Mouse (Mus musculus): ENCODE data around the gene Cald1. TPM values are rescaled to one million over a fixed set of nuclear protein-coding genes. Genes with fewer than 3 reads are reported as not detected.

Cald1 gene
- total RNA-seq, 2 experiments from 2014 or later: 31.5 to 43.3 TPM

DNA sequence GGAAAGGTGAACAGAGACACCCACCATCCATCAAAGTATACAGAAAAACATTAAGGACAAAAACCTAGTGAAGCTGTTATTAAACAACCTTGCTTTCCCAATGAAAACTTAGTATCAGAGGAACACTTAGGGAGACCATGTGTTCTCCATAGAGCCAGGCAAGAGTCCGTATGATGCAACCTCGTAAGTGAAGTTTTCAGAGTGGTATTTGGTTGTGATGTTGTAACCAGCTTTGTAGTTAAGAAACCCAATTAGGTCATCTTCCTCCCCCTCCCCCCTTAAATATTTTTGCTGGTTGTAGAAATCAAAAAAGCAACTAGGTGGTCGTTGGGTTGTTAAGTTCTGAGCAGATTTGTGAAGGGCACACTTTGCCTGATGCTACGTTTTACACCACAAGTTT lies 116.3 kb downstream of the Cald1 start:
- DNase-seq (ENCODE audit: low spot score in 2 of 2): no peak

DNA sequence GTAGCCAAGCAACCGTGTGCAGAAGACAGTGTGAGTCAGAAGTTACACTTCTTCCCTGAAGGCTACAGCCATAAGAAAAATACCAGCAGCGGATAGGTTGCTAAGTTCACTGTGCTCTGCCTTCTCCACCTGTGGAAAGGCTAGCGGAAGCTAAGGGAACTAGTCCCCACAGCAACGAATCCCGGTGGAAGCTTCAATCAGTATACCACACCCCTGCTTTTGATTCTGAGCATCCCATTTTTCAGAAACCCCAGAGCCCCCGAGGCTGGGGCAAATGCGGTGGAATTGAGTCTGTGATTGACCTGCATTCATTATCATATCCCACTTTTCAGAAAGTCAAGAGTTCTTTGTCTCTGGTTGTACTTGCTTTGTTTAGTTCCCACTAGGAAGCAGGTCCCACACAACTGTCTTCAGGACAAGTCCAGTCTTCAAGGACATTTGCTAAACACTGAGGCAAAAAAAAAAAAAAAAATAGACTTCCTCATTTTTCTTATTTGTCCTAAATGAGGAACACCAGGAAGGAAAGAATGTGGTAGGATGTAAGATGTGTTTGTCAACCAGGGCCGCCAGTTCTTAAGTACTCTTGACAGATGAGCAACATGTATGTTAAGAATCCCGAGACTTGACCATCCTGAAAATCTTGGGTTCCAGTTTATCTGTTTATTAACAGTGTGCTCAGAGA lies 118.0 kb downstream of the Cald1 start:
- DNase-seq (ENCODE audit: low spot score in 2 of 2): no peak

DNA sequence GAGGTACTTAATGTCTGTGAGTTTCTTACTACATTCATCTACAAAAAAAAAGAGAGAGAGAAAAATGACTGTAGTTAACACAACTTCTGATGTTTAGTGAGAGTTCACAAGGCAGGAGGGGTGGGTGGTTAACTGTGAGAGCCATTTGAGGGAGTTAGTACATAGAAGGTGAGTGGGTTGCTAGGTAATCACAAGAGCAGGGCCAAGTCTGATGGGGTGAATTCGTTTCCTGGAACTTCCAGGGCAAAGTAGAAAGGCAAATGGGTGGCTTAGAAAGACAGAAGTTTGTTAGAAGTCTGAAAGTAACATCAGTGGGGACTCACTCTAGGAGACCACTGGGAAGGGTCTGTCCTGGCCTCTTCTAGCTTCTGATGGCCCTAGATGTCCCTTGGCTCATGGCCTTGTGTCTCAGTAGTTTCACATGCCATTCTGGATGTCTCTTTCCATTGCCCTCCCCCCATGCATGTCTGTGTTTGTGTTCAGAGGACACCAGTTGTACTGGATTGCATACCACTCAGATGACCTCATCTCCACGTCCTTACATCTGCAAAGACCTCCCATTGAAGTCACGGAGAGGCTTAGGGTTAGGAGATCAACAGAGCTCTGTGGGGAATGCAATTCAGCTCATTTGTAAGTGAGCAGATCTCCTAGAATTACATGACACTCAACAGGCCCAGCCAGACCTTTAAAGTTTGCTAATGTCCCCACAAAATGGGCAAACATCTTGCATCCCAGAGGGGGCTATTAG lies 118.8 kb downstream of the Cald1 start:
- no peak for DNase-seq (ENCODE audit: low spot score in 2 of 2)

DNA sequence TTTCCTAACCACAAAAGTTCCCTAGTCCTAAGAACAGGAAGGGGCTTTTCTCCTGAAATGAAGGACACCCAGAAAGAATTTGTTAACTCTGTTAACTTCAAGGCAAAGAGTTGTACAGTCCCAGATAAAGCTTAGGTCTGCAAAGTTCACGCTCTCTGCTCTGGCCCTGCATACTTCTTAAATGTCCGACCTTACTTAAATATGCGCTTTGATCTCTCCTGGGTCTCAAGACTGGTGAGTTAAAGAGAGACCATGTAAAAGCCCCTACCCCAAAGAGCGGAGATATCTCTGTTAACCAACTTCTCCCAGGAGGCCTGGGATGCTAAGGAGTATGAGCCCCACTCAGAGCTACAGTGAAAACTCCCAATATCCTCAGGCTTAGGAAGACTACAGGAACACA lies 119.4 kb downstream of the Cald1 start:
- no peak for DNase-seq (ENCODE audit: low spot score in 2 of 2)

DNA sequence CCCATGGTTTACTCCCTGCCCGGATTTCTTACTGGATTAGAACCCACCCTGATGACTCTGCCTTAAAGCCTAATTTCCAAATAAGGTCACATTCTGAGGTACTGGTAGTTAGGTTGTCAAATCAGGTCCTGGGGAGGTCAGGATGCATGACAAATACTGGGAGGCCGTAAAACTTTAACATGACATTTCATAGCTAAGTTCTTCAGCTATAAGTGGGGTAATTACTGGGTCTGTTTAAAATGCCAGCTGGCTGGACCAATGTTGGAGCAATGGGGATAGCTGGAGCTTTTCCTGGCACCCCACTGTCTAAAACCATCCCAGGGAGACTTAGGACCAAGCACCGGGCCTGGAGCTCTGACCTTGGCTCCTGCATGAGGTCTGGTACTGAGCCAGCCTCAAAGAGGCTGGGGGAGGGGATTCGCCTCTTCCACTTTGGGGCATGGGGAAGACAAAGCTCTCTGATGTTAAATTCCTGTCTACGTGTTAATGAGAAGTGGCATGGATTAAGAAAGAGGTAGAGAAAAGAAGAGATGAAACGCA lies 120.9 kb downstream of the Cald1 start:
- DNase-seq (ENCODE audit: low spot score in 2 of 2): no peak

DNA sequence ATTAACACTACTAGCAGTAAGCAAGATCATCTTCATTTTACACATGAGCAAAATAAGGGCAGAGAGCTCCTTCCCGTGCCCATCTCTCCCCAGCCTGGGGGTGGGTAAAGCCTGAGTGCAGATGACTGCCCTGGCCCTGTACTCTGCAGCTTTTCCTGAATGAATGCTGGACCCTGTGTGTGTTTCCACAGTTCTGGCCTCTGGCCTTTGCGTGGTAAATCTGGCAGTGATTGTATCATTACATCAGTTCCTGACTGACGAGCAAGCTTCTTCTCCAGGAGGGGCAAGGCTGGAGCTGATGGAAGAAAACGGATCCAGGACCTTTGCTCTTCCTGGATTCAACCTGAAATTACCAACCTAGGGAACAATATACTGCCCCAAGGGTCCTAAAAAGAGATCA lies 122.1 kb downstream of the Cald1 start:
- no peak for DNase-seq (ENCODE audit: low spot score in 2 of 2)

DNA sequence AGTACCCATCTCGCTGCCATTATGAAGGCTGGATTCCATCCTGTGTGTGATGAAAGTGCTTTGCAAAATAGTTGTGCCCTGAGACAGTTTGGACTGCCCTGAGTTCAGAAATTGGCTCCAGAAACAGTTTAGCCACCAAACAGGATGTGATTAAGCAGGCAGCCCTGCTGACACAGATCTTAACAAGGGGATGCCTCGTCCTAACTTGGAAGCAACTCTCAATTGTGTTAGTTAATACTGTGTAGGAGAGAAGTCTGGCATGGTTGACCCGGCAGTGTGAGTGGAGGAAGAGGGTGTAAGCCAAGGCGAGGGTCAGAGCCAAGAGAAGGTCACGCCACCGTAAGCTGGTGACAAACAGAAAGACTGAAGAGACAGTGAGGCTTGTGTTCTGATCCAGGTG lies 123.4 kb downstream of the Cald1 start:
- no peak for DNase-seq (ENCODE audit: low spot score in 2 of 2)

DNA sequence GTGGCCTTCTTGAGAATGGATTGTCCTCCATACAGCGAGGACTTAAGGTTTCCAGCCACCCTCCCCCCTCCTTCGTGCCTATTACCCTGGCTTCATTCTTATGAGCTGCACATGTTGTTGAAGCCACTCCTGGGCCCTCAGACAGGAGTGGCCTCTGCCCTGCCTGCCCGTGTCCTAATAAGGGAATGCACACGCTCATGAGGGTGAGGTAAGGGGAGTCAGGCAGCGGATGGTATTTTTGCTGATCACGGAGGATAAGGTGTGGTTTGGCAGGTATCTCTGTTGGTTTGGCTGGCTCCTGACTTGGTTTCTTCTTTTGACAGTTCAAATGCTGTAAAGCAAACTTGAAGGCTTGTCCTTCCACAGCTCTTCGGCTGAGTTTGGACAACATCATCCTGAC lies 124.4 kb downstream of the Cald1 start:
- no peak for DNase-seq (ENCODE audit: low spot score in 2 of 2)

DNA sequence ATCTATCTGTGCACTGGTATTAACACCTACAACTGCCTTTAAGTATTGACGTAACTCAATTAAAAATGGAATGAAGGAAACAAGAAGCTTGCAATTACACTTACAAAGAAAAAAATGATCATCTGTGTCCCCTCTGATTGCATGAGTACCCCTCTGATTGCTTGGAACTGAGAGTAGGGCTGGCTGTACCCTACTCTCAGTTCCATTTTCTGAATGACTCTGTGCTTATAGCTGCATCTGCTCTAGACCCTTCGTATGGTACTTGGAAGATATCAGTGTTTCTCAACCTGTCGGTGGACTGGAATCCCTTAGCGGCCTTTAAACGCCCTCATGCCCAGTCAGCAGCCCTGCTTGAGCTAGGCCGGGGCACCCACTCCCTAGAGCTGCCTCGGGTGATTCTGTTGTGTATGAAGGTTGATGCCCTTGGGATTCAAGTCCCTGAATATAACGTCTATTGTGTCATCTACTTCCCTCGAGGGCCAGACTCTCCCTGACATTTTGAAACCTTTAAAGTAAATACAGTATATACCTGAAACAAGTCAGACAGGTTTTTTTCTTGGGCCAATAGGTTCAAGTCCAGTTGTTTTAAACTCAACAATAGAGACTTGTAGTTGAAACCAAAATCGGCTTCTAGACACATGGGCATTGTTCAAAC lies 125.1 kb downstream of the Cald1 start:
- no peak for DNase-seq (ENCODE audit: low spot score in 2 of 2)

DNA sequence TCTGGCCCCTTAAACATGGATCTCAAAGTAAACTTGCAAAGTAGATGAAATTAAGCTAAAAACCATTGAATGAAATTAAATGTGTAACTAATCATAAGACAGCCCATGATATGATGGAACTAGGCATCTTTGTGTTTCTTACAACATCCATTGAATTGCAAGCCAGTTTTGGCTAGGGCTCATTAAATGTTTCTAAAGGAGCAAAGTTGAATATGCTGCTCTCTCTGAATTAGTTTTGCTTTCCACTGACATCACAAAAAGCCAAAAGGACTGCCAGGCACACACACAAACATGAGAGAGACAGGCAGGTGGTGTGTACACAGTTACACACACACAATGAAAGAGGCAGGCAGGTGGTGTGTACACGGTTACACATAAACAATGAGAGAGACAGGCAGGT lies 127.4 kb downstream of the Cald1 start:
- no peak for DNase-seq (ENCODE audit: low spot score in 2 of 2)

DNA sequence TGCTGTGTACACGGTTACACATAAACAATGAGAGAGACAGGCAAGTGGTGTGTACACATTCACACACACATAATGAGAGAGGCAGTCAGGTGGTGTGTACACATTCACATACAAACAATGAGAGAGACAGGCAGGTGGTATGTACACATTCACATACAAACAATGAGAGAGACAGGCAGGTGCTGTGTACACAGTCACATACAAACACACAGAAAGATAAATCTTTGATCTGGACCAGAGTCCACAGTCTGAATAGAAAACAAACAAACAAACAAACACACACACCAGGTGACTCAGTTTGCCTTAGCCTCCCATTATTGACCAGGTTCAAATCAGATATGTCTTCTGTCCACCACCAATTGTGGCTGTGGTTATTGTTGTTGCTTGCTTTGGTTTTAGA lies 127.8 kb downstream of the Cald1 start:
- no peak for DNase-seq (ENCODE audit: low spot score in 2 of 2)

DNA sequence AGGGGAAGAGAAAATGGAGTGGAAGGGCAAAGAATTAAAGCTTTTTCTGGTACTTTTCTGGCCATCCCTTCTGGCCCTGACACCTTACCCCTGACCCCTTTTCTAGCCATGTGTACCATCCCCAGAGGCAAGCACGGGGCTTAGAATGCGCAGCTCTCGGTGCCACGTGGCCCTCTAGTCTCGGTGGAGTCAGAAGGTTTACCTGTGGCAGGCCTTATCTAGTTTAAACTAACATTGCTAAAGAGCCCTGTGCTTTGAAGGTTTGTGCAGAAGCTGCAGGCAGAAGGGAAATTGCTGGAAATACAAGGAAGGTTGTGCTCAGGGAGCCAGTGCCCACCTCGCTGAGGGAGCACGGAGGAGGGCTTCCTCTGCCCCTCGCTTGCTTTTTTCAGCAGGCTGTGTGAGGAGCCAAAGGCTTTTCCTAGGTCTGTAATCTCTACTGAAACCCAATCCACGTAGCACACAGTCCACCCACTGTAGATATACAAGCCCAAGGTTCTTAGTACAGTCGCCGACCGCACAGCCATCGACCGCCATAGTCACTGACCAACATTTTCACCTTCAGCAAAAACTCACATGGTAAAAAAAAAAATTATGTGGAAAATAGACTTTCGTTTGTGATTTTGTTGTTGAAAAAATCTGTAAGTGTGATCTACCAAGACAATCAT lies 129.2 kb downstream of the Cald1 start:
- DNase-seq (ENCODE audit: low spot score in 2 of 2): no peak

DNA sequence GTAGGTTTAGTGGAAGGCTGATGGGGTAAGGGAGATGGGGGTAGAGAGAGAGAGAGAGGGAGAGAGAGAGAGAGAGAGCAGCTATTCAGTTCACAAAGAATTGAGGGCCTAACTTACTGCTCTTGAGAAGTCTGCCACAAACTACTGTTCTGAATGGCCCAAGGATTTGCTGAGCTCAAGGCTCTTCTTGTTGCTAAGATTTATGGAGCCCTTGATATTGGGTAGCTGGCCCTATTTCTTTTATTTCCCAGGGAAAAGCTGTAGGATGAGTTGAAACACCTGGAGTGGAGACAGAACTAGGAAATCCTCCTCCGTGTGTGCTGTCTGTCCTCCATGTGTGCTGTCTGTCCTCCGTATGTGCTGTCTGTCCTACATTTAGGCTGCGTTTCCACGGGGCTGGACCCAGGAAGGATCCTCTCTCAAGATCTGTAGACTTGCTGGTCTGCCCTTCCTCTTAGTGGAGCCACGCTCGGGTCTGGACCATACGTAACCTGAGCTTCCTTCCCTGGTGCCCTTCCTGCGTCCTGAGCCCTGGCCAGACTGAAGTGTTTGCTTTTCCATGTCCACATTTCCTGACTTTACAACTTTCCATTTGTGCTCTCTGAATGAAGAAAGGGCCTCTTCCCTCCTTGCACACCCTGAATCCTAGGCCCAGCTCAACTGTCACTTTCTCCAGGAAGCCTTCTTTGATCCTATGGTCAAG lies 131.3 kb downstream of the Cald1 start:
- no peak for DNase-seq (ENCODE audit: low spot score in 2 of 2)

DNA sequence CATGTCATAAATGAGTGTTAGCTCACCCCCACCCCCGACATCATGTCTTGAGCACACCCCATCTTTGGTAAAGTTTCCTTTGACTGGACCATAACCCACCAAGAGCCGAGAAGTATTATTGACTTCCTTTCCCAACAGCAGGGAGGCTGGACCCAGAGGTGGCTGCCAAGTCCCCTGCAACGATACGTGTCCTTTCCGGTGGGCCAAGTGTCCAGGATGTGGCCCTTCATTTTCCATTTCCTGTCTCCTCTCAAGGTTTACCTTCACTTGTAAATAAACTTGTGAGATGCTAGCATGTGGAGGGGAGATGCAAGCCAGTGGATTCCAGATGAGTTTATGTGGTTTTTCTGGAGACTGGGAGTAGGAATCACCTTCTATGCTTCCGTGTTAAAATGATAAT lies 132.7 kb downstream of the Cald1 start:
- no peak for DNase-seq (ENCODE audit: low spot score in 2 of 2)

DNA sequence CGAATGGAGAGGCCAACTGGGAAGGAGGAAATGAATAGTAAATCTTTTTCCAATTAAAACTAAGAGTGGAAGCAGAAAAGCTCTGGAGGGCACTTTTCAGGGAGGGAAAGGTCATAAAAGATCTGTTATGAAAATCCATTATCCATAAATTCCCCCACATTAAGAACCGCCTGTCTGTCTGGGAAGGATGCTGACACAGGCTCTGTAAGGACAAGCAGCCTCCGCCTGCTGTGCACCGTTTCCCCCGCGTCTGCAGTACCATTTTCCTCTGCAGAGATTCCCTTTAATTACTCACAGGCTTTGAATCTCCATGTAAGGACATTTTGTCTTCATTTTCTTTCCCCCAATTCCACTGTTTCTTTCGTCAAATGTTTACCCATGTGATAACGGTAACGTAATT lies 133.2 kb downstream of the Cald1 start:
- DNase-seq (ENCODE audit: low spot score in 2 of 2): no peak

DNA sequence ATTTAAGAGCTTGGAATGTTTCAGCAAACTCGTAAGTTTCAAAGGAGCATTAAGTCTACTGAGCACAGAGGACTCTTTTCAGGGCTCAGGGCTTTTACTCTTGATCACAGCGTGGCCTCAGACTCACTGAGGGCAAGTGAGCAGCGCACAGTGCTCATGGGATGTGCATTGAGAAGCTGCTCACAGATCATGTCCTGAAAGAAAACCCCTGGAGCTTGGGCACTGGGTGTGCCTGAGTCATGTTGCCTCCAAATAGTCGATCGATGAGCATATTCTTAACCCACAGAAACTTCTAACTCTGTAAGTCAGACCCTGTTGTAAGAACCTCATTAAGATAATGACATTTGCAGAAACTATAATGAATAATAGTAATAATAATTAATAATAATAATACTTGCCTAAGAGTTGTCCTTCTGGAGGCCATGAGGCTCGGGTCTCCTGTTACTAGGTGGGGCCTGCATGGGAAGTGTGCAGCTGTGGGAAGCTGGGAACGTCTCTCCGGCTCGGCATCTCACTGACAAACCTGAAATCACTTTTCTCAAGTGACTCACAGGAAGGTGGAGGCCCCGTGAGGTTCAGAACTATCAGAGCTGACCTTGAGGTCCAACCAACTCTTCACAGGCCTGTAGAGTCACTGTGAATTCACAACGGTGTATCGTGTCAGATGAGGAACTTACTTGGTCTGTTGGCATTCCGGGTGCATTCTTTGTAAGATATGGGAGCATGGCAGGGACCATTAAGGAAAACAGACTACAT lies 136.8 kb downstream of the Cald1 start:
- DNase-seq (ENCODE audit: low spot score in 2 of 2): no peak

DNA sequence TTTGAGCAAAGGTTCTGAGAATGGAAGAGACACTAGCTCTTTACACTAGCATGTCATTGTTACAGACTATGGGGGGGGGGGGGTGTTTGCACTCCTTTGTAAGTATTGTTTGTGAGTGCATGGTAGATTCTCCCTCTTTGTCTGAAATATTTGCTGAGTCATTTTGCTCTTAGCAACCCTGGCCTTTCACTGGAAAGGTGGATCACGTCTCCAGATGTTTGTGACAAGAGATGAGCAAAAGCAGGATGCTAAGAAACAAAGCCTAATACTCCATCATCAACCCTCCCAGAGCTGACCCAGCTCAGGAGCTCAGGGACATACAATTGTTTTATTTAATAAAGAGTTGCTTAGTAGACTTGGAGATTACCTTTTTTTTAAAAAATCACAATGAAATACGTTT lies 138.6 kb downstream of the Cald1 start:
- no peak for DNase-seq (ENCODE audit: low spot score in 2 of 2)

DNA sequence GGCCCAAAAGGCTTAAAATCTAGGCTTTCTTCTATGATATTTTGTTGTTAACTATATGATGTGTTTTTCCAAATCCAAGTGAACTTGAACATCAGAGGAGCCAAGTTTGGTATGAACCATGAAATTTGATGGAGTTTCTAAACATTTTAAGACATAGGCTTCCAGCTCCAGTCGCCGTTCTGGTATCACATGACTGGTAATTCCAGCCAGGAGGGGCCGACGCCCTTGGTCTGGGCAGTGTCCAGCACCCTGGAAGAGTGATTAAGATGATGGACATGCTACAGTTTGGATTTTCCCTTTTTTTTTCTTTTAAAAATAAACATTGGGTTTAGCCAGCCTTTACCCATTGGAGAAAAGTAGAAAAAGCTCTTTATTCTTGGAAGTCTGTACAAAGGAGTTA lies 145.6 kb downstream of the Cald1 start:
- DNase-seq (ENCODE audit: low spot score in 2 of 2): no peak

DNA sequence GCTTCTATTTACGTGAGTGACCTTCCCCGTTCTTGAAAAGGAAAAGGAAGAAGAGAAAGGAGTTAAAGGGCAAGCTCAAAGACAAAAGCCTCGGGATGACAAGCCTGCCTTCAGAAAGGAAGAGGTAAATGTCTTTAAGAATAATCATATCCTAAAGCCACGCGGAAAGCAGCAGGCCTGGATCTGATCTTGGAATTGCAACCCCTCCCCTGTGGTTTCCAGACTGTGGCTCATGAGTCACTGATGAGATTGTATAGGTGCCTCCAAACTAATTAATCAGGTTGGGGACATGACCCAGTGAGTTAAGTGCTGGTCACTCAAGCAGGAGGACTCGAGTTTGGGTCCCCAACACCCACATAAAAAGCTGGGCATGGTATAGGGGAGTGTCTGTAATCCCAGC lies 149.5 kb downstream of the Cald1 start:
- no peak for DNase-seq (ENCODE audit: low spot score in 2 of 2)

DNA sequence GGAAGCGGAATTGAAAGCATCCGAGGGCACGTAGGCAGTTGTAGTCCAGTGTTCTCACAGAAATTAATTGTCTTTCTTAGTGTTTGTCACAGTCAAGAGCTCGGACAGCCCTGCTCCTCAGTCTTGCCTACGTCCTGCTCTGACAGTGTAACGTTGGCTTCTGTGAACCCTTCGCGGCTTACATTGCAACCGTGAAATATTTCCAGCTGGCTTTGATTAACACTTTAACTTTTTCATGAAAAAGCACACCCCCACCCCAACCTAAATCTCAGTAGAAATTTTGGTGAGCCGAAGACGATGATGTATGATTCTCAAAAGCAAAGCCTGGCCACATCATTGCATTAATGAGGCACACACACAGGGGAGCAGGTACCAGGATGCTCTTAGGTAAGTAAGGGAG lies 150.3 kb downstream of the Cald1 start:
- no peak for DNase-seq (ENCODE audit: low spot score in 2 of 2)

Measured in layer of hippocampus, postnatal 14 days (tissue).